Mouse (Mus musculus) Muller cell, postnatal 12 days (primary cell): ENCODE measurements around the gene Stk36.

ENCODE experiments used
- DNase-seq: peaks from one replicate; pipeline ENCODE4 v3.0.0-alpha.2; 2015; ENCODE audit errors: inconsistent ontology term

Stk36 gene

GRCm38 (mm10) chr1:74668371-74668770 lies 67.1 kb downstream of the Stk36 start:
- no peak for DNase-seq

DNA sequence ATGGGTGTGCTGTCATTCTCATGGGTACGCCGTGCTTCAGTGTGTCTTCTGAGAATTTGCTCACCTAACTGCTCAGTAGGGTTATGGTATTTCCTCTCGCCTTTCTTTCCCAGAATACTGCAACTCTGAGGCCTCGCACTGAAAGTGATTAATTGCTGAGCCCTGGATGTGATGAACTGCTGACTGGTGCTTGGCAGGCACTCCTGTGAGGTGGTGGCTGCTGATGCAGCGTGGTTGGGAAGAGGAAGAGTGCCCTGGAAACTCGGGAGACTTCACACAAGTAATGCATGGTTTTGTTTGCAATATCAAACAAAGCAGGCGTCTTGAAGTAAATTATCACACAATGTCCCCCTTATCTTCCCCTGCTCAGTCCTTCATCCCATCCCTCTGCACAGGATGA lies 71.5 kb downstream of the Stk36 start:
- no peak for DNase-seq

GRCm38 (mm10) chr1:74676863-74677262 lies 75.6 kb downstream of the Stk36 start:
- DNase-seq, result no peak

DNA sequence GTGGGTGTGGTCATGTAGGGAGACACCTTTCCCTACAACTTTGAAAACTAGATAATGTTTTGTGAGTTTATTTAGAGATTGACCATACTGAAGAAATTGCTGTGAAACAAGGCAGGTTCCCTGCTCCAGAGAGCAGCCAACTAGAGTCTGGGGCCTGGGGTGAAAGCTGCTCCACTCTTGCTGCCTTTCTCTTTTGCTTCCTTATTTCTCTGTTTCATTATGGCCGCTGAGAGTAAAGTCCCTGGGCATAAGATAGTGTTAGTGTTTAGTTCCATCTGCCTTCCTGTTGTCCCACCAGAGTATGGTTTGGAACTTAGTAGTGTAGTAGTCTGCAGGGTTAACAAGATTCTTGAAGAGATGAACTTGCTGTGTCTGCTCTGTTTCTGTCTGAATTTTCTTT lies 76.6 kb downstream of the Stk36 start:
- DNase-seq, result no peak
